Mouse (Mus musculus): Measurements from ENCODE around the gene Slc24a4. TPM values are rescaled to one million over a fixed set of nuclear protein-coding genes. Genes with fewer than 3 reads are reported as not detected.

The Slc24a4 gene
- polyA plus RNA-seq, 1 experiment from 2014 or later: 0.18 TPM

DNA sequence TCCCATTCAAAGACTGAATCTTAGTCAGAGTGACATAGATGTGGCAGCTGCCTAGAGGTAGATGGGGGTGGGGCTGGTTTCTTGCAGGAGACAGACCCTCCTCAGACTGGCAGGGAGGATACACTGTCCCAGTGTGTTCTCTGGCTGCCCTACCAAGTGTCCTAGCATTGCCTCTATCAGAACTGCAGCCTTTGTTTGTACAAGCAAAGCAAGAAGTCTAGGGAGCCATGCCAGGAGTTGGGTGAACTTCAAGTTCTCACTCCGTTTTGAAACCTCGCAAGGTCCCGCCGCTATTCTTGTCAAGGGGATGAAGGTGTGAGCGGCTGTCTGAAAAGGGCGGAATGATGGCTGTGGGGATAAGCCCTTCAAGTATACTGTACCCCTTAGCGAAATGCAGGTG, 22.7 kb downstream of the Slc24a4 start:
- no peak overlapping the region for H3K4me2 ChIP-seq (ENCODE audit: low read depth, low read length)
- H3K27ac ChIP-seq (ENCODE audit: low read length): no peak overlapping the region
- H3K9ac ChIP-seq (ENCODE audit: low read length): no peak overlapping the region
- no peak overlapping the region for H3K4me3 ChIP-seq (replicated peaks; ENCODE audit: low read length)
- no peak for ATAC-seq (ENCODE audit: insufficient read depth, low FRiP score)
- H3K27me3 ChIP-seq (ENCODE audit: control insufficient read depth, insufficient read depth, low read length): no peaks in the 10 kb centered on the region
- no peaks in the 10 kb centered on the region for H3K4me1 ChIP-seq (ENCODE audit: control insufficient read depth, insufficient read depth, low read length)
- no peaks in the 10 kb centered on the region for H3K9me3 ChIP-seq (replicated peaks; ENCODE audit: control insufficient read depth, low read length)
- no peaks in the 10 kb centered on the region for H3K36me3 ChIP-seq (ENCODE audit: control insufficient read depth, insufficient read depth, low read length)
- 88% methylated on average over 7 of the region's 7 CpGs for WGBS

DNA sequence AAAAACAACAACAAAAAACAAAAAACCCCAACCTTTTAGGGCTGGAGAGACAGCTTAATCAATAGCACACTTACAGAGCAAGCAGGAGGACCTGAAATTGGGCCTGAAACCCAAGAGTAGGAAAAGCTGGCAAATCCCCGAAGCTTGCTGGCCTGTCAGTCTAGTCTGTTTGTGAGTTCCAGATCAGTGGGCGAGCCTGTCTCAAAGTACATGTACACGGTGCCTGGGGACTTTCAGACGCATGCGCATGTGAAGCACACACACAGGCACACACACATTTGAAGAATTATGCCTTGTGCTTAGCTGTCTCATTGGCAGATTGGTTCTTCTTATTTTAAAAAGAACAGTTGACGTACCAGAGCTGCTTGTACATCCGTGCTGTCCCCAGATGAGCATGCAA, 25.3 kb downstream of the Slc24a4 start:
- no peaks in the 10 kb centered on the region for H3K36me3 ChIP-seq (ENCODE audit: control insufficient read depth, insufficient read depth, low read length)
- H3K9ac ChIP-seq (ENCODE audit: low read length): no peak overlapping the region
- ATAC-seq (ENCODE audit: insufficient read depth, low FRiP score): no peak
- H3K4me1 ChIP-seq (ENCODE audit: control insufficient read depth, insufficient read depth, low read length): no peaks in the 10 kb centered on the region
- H3K9me3 ChIP-seq (replicated peaks; ENCODE audit: control insufficient read depth, low read length): no peaks in the 10 kb centered on the region
- no peak overlapping the region for H3K4me2 ChIP-seq (ENCODE audit: low read depth, low read length)
- H3K4me3 ChIP-seq (replicated peaks; ENCODE audit: low read length): no peak overlapping the region
- WGBS: 82% methylated on average over 7 of the region's 7 CpGs
- no peak overlapping the region for H3K27ac ChIP-seq (ENCODE audit: low read length)
- no peaks in the 10 kb centered on the region for H3K27me3 ChIP-seq (ENCODE audit: control insufficient read depth, insufficient read depth, low read length)

DNA sequence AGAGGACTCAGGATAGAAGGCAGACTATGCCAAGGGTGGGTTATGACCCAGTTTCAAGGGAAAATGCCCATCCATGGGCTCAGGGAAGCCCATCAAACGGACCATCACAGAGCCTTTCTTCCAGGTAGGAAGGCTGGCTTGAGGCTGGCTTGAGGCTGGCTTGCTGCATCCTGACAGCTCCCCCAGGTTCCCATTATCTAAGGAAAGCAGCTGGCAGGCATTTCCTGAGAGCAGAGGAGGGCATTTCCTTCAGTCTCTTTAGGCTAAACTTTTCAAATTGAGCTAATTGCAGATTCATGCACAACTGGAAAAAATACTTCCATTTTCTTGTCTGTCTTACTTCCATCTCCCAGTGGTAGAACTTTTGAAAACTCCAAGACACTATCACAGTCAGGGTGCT, 26.3 kb downstream of the Slc24a4 start:
- Histone ChIP-seq H3K9me3 (replicated peaks; ENCODE audit: control insufficient read depth, low read length) (no peaks in the 10 kb centered on the region), H3K4me3 (replicated peaks; ENCODE audit: low read length) (no peak overlapping the region), H3K27ac (ENCODE audit: low read length) (no peak overlapping the region), H3K4me2 (ENCODE audit: low read depth, low read length) (no peak overlapping the region), H3K9ac (ENCODE audit: low read length) (no peak overlapping the region), H3K4me1 (ENCODE audit: control insufficient read depth, insufficient read depth, low read length) (no peaks in the 10 kb centered on the region), H3K27me3 (ENCODE audit: control insufficient read depth, insufficient read depth, low read length) (no peaks in the 10 kb centered on the region), H3K36me3 (ENCODE audit: control insufficient read depth, insufficient read depth, low read length) (no peaks in the 10 kb centered on the region)
- no peak for ATAC-seq (ENCODE audit: insufficient read depth, low FRiP score)
- 50% methylated on average over 1 of the region's 1 CpGs for WGBS

DNA sequence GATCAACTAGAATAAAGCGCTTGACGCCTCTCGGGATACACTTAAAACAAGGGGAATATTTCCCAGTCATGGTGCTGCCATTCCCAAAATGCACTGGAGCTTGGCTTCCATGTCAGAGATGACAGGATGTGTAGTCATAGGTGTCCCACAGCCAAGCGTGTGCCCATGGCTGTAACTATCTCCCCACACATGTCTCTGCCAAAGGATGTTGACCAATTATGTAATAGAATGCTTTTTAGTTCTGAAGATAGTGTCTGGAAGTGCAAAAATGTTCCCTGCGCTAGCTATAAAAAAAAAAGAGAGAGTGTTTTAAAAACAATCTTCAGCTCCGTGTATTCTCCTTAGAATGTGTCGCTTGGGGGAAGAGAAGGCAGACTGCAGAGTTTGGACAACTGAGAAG, 36.1 kb downstream of the Slc24a4 start:
- no peak for ATAC-seq (ENCODE audit: insufficient read depth, low FRiP score)
- Histone ChIP-seq H3K36me3 (ENCODE audit: control insufficient read depth, insufficient read depth, low read length) (no peaks in the 10 kb centered on the region), H3K4me2 (ENCODE audit: low read depth, low read length) (no peak overlapping the region), H3K27ac (ENCODE audit: low read length) (no peak overlapping the region), H3K27me3 (ENCODE audit: control insufficient read depth, insufficient read depth, low read length) (no peaks in the 10 kb centered on the region), H3K9me3 (replicated peaks; ENCODE audit: control insufficient read depth, low read length) (no peaks in the 10 kb centered on the region), H3K9ac (ENCODE audit: low read length) (no peak overlapping the region), H3K4me3 (replicated peaks; ENCODE audit: low read length) (no peak overlapping the region), H3K4me1 (ENCODE audit: control insufficient read depth, insufficient read depth, low read length) (peaks cover 10% of the 10 kb centered on the region; the same call in 1 of the 2 replicates)
- 85% methylated on average over 7 of the region's 7 CpGs for WGBS

DNA sequence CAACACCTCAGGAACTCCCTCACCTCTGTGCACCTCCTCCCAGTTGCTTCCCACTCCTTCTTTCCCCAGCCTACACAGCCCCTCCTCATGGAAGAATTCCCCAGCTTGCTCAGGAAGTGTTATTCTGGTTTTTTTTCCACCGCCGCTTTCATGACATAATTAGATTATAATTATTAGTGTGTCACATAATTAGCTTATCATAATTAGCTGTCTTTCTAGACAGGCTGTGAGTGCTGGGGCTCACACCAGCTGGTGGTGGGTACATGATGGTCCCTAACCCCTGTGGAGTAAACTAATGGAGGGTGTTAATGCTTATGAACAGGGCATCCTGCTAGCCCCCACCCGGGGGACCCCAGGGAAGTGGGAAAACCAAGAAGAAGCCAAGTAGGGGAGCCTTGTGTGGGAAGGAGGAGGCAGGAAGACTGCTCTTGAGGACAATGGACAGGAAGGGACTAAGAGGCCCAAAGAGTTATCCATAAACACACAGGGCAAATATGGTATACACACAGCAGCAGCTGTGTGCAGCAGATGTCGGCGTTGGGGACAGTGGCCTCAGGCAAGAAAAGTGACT, 38.2 kb downstream of the Slc24a4 start:
- Histone ChIP-seq H3K4me1 (ENCODE audit: control insufficient read depth, insufficient read depth, low read length) (peaks cover 10% of the 10 kb centered on the region; the same call in 1 of the 2 replicates), H3K9me3 (replicated peaks; ENCODE audit: control insufficient read depth, low read length) (no peaks in the 10 kb centered on the region), H3K36me3 (ENCODE audit: control insufficient read depth, insufficient read depth, low read length) (no peaks in the 10 kb centered on the region), H3K4me3 (replicated peaks; ENCODE audit: low read length) (no peak overlapping the region), H3K4me2 (ENCODE audit: low read depth, low read length) (no peak overlapping the region), H3K27me3 (ENCODE audit: control insufficient read depth, insufficient read depth, low read length) (no peaks in the 10 kb centered on the region), H3K9ac (ENCODE audit: low read length) (no peak overlapping the region), H3K27ac (ENCODE audit: low read length) (peak overlapping the region; percentile 36)
- peak; percentile 71 for ATAC-seq (ENCODE audit: insufficient read depth, low FRiP score)
- 48% methylated on average over 5 of the region's 5 CpGs for WGBS

GRCm38 (mm10) chr12:102167302-102167701, 38.8 kb downstream of the Slc24a4 start:
- peak overlapping the region; percentile 53 for H3K27ac ChIP-seq (ENCODE audit: low read length)
- no peak overlapping the region for H3K4me2 ChIP-seq (ENCODE audit: low read depth, low read length)
- peaks cover 10% of the 10 kb centered on the region; the same call in 1 of the 2 replicates for H3K4me1 ChIP-seq (ENCODE audit: control insufficient read depth, insufficient read depth, low read length)
- H3K27me3 ChIP-seq (ENCODE audit: control insufficient read depth, insufficient read depth, low read length): no peaks in the 10 kb centered on the region
- H3K36me3 ChIP-seq (ENCODE audit: control insufficient read depth, insufficient read depth, low read length): no peaks in the 10 kb centered on the region
- ATAC-seq (ENCODE audit: insufficient read depth, low FRiP score): no peak
- WGBS: 56% methylated on average over 5 of the region's 5 CpGs
- H3K9ac ChIP-seq (ENCODE audit: low read length): no peak overlapping the region
- H3K9me3 ChIP-seq (replicated peaks; ENCODE audit: control insufficient read depth, low read length): no peaks in the 10 kb centered on the region
- no peak overlapping the region for H3K4me3 ChIP-seq (replicated peaks; ENCODE audit: low read length)

GRCm38 (mm10) chr12:102172746-102173145, 44.2 kb downstream of the Slc24a4 start:
- Histone ChIP-seq H3K4me2 (ENCODE audit: low read depth, low read length) (no peak overlapping the region), H3K9ac (ENCODE audit: low read length) (no peak overlapping the region), H3K27me3 (ENCODE audit: control insufficient read depth, insufficient read depth, low read length) (no peaks in the 10 kb centered on the region), H3K36me3 (ENCODE audit: control insufficient read depth, insufficient read depth, low read length) (no peaks in the 10 kb centered on the region), H3K9me3 (replicated peaks; ENCODE audit: control insufficient read depth, low read length) (no peaks in the 10 kb centered on the region), H3K27ac (ENCODE audit: low read length) (no peak overlapping the region), H3K4me1 (ENCODE audit: control insufficient read depth, insufficient read depth, low read length) (0 out of 2 replicates have a peak, but pooled peaks cover 1% of the 10 kb centered on the region), H3K4me3 (replicated peaks; ENCODE audit: low read length) (no peak overlapping the region)
- no peak for ATAC-seq (ENCODE audit: insufficient read depth, low FRiP score)
- WGBS: 83% methylated on average over 11 of the region's 11 CpGs

- no peak overlapping the region for H3K4me3 ChIP-seq (replicated peaks; ENCODE audit: low read length)
- no peak overlapping the region for H3K9ac ChIP-seq (ENCODE audit: low read length)
- H3K4me1 ChIP-seq (ENCODE audit: control insufficient read depth, insufficient read depth, low read length): no peaks in the 10 kb centered on the region
- 89% methylated on average over 5 of the region's 5 CpGs for WGBS
- H3K27me3 ChIP-seq (ENCODE audit: control insufficient read depth, insufficient read depth, low read length): no peaks in the 10 kb centered on the region
- H3K36me3 ChIP-seq (ENCODE audit: control insufficient read depth, insufficient read depth, low read length): no peaks in the 10 kb centered on the region
- ATAC-seq (ENCODE audit: insufficient read depth, low FRiP score): no peak
- H3K4me2 ChIP-seq (ENCODE audit: low read depth, low read length): no peak overlapping the region
- no peaks in the 10 kb centered on the region for H3K9me3 ChIP-seq (replicated peaks; ENCODE audit: control insufficient read depth, low read length)
- H3K27ac ChIP-seq (ENCODE audit: low read length): no peak overlapping the region
Observed at GRCm38 (mm10) chr12:102173345-102173744, 44.8 kb downstream of the Slc24a4 start.

DNA sequence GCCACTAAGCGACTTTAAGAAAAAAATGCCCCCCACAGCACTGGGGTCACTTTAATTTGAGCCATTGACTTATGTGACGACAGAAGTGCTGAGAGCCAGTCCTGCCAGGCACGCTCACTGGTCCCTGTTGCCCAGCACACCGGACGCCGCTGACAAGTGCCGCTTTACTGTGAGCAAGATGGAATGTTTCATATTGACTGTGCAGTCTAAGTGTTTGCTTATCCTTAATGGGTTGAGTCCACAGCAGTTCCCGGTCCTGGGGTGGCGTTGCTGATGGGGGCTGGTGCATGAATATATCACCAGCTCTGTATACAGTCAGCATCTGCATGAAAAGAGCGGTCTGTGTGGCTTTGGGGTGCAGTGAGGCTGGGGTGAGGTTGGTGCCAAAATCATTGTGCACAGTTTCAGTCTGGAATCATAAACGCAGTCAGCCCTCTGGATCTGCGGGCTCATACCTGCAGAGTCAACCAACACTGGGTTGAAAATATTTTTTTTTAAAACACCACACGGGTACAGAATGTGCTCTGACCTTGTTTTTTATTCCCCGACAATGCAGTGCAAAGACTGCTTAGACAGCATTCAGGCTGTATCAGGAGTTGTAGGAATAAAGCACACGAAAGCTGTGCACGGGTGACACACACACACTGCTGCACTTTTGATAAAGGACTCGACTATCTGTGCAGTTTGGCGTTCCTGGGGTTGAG, 52.0 kb downstream of the Slc24a4 start:
- Histone ChIP-seq H3K36me3 (ENCODE audit: control insufficient read depth, insufficient read depth, low read length) (no peaks in the 10 kb centered on the region), H3K4me1 (ENCODE audit: control insufficient read depth, insufficient read depth, low read length) (no peaks in the 10 kb centered on the region), H3K9me3 (replicated peaks; ENCODE audit: control insufficient read depth, low read length) (no peaks in the 10 kb centered on the region), H3K4me2 (ENCODE audit: low read depth, low read length) (no peak overlapping the region), H3K27ac (ENCODE audit: low read length) (no peak overlapping the region), H3K4me3 (replicated peaks; ENCODE audit: low read length) (no peak overlapping the region), H3K9ac (ENCODE audit: low read length) (no peak overlapping the region), H3K27me3 (ENCODE audit: control insufficient read depth, insufficient read depth, low read length) (no peaks in the 10 kb centered on the region)
- ATAC-seq (ENCODE audit: insufficient read depth, low FRiP score): no peak
- WGBS: 63% methylated on average over 18 of the region's 18 CpGs

Measured in stomach, embryonic 16.5 days (tissue).